Mouse (Mus musculus): ENCODE results near the gene Hoxa4. TPM values are rescaled to one million over a fixed set of nuclear protein-coding genes. Genes with fewer than 3 reads are reported as not detected.

The Hoxa4 gene
- total RNA-seq, 2 experiments from 2014 or later, result not detected

GRCm38 (mm10) chr6:52154044-52154443, 37.5 kb downstream of the Hoxa4 start:
- no peak for DNase-seq (ENCODE audit: low spot score in 2 of 2)

GRCm38 (mm10) chr6:52153270-52153669, 38.3 kb downstream of the Hoxa4 start:
- DNase-seq (ENCODE audit: low spot score in 2 of 2), result no peak

- no peak for DNase-seq (ENCODE audit: low spot score in 2 of 2)
These were observed 39.0 kb downstream of the Hoxa4 start for GRCm38 (mm10) chr6:52152226-52153193.

- no peak for DNase-seq (ENCODE audit: low spot score in 2 of 2)
These were observed 40.0 kb downstream of the Hoxa4 start for GRCm38 (mm10) chr6:52151571-52151970.

- no peak for DNase-seq (ENCODE audit: low spot score in 2 of 2)
These were observed 41.1 kb downstream of the Hoxa4 start for GRCm38 (mm10) chr6:52150401-52150966.

Small RNA genes within 50 kb of the gene (microRNA-seq; reads per million reads assigned to microRNA genes)
- 0.67 to 2.2 reads per million in 2 experiments for gene Mir196b

Other genes starting within 250 kb of the Hoxa4 start
- 10 to 100 TPM in 1 of 2 experiments, 1 to 10 TPM in 1; 9.8 to 10.7 TPM for gene Skap2, start 179.2 kb downstream of the Hoxa4 start, total RNA-seq (2021)
- not detected for gene Hoxa1, start 33.4 kb downstream of the Hoxa4 start, total RNA-seq (2021)
- not detected for gene Hoxa2, start 26.9 kb downstream of the Hoxa4 start, total RNA-seq (2021)
- gene 5730596B20Rik, start 14.3 kb downstream of the Hoxa4 start, total RNA-seq (2021), result not detected
- not detected for gene Hoxa5, start 12.8 kb upstream of the Hoxa4 start, total RNA-seq (2021)
- not detected for gene Hoxa6, start 17.0 kb upstream of the Hoxa4 start, total RNA-seq (2021)
- gene Hoxa3, start 21.6 kb upstream of the Hoxa4 start, total RNA-seq (2021), result not detected
- not detected for gene Gm28308, start 21.6 kb upstream of the Hoxa4 start, total RNA-seq (2021)
- gene Hoxa7, start 30.1 kb upstream of the Hoxa4 start, total RNA-seq (2021), result not detected
- not detected for gene Hoxa9, start 39.3 kb upstream of the Hoxa4 start, total RNA-seq (2021)
- not detected for gene Hoxa10, start 49.1 kb upstream of the Hoxa4 start, total RNA-seq (2021)
- gene Hoxa11, start 54.1 kb upstream of the Hoxa4 start, total RNA-seq (2021), result not detected
- not detected for gene Hoxa13, start 69.1 kb upstream of the Hoxa4 start, total RNA-seq (2021)
- gene Evx1, start 121.7 kb upstream of the Hoxa4 start, total RNA-seq (2021), result not detected

Measured in layer of hippocampus, postnatal 10 days (tissue).